Mouse (Mus musculus) embryonic fibroblast, embryonic 13.5 days (primary cell): ENCODE data around the gene Cdkn2a. TPM values are rescaled to one million over a fixed set of nuclear protein-coding genes. Genes with fewer than 3 reads are reported as not detected.

Experiments used
- H3K27ac ChIP-seq: 2 replicates; pipeline ENCODE4 v1.5.1; 2012; ENCODE audit warnings: low read length, control low read depth, inconsistent platforms; ENCODE audit not compliant: insufficient read depth
- H3K4me1 ChIP-seq: 2 replicates; pipeline ENCODE4 v1.6.1; 2011; ENCODE audit warnings: low read length; ENCODE audit not compliant: control insufficient read depth, insufficient read depth
- H3K4me3 ChIP-seq: 2 replicates; pipeline ENCODE4 v1.5.1; 2011; ENCODE audit warnings: mild to moderate bottlenecking, control low read depth, low read length; ENCODE audit not compliant: insufficient read depth
- CTCF ChIP-seq: IDR thresholded peaks from 2 replicates; pipeline ENCODE4 v1.5.1; 2011; ENCODE audit warnings: mild to moderate bottlenecking, control low read depth, low read length, moderate library complexity, borderline replicate concordance; ENCODE audit not compliant: insufficient read depth
- POLR2A ChIP-seq: IDR thresholded peaks from 2 replicates; pipeline ENCODE4 v1.6.1; 2011; ENCODE audit warnings: low read depth, mild to moderate bottlenecking, control low read depth, low read length, moderate library complexity
- polyA plus RNA-seq: library from polyadenylated mRNA; stranded (reverse); fragments of >200 nt; gene quantifications from 2 replicates; pipeline ENCODE4 v1.2.4, GENCODE M21; 2011; ENCODE audit warnings: low read depth; ENCODE audit not compliant: missing spikeins, insufficient read length

Gene Cdkn2a
- polyA plus RNA-seq, 1 experiment = 59.5 TPM

- H3K27ac ChIP-seq = peak overlapping the region; percentile 80; the same call in 1 of the 2 replicates
- TF ChIP-seq CTCF (no peak), POLR2A (no peak)
- H3K4me3 ChIP-seq = no peak overlapping the region
- peaks cover 21% of the 10 kb centered on the region for H3K4me1 ChIP-seq
Measured at GRCm38 (mm10) chr4:89302129-89302528, 7.7 kb upstream of the Cdkn2a start.

DNA sequence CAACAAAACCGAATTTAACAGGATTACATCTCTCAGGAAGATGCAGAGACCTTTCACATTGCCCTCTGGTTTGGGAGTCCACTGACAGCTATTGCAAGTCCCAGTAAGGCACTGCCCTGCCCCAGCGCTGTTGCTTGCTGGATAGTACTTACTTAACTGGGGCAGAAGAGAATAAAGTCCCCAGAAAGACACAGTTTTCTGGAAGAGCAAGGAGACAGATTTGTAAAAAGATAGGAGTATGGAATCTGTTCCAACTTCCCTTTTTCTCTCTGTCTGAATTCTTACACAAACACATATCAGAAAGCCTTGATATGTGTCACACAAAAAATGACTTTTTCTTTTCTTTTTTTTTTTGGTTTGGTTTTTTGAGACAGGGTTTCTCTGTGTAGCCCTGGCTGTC lies 5.3 kb upstream of the Cdkn2a start:
- H3K27ac ChIP-seq = no peak overlapping the region
- peaks cover 14% of the 10 kb centered on the region for H3K4me1 ChIP-seq
- no peak for TF ChIP-seq POLR2A
- no peak for TF ChIP-seq CTCF
- no peak overlapping the region for H3K4me3 ChIP-seq

DNA sequence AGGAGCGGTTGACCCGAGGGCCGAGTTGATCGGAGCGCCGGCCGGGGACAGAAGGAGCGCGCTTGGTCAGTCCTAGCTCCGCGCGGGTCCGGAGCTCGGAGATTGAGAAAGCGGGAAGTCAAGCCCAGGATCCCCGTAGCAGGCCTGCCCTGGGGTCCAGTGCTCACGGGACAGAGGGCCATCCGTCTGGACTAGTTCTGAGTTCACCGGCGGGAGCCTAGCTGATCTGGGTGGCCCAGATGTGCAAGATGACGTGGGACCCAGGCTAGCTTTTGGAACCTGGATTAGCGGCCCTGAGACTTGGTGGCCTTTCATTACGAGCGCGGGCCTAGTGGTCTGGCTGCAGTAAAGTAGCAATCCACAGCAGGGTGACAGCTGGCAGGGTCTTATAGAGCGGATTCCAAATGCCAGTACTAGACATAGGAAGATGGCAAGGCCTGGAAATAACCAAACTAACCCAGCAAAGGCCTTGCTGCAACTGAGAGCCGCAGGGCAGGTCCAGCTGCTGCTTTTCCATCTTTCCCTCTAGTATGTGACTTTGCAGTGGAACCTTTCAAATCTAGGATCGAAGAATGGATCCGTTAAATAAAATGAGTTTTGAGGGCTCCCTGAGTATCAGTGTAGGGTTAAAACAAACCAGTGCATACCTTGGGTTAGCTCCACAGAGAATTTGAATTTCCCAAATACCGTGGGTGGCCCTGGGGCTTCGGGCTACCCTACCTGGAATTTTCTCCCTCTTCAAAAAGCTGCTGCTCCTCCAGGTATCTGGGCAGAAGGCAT lies 1.2 kb upstream of the Cdkn2a start:
- peak overlapping the region; percentile 48 for H3K27ac ChIP-seq
- TF ChIP-seq POLR2A (0 out of 2 replicates have a peak, but pooled peaks have one; percentile 26), CTCF (no peak)
- peaks cover 2% of the 10 kb centered on the region; the same call in 1 of the 2 replicates for H3K4me1 ChIP-seq
- H3K4me3 ChIP-seq = peak overlapping the region; percentile 79

DNA sequence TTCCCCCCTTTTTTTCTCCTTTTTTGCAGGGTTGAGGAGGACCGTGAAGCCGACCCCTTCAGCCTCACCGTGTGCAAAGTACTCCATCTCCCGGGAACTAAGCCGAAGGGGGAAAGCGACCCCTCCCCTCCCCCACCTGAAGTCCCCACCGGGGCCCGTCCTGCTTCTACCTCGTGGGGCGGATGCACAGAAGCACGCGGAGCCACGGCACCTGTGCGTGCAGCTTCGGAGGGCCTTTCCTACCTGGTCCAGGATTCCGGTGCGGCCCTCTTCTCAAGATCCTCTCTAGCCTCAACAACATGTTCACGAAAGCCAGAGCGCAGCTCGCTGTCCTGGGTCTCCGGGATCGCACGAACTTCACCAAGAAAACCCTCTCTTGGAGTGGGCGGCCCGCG lies 365 bp downstream of the Cdkn2a start:
- TF ChIP-seq CTCF (no peak), POLR2A (no peak)
- H3K27ac ChIP-seq = no peak overlapping the region
- H3K4me1 ChIP-seq = peaks cover 2% of the 10 kb centered on the region; the same call in 1 of the 2 replicates
- H3K4me3 ChIP-seq = peak overlapping the region; percentile 79

GRCm38 (mm10) chr4:89293516-89293915 lies 937 bp downstream of the Cdkn2a start:
- TF ChIP-seq POLR2A (no peak), CTCF (no peak)
- Histone ChIP-seq H3K4me1 (peaks cover 2% of the 10 kb centered on the region; the same call in 1 of the 2 replicates), H3K27ac (no peak overlapping the region), H3K4me3 (peak overlapping the region; percentile 79)

DNA sequence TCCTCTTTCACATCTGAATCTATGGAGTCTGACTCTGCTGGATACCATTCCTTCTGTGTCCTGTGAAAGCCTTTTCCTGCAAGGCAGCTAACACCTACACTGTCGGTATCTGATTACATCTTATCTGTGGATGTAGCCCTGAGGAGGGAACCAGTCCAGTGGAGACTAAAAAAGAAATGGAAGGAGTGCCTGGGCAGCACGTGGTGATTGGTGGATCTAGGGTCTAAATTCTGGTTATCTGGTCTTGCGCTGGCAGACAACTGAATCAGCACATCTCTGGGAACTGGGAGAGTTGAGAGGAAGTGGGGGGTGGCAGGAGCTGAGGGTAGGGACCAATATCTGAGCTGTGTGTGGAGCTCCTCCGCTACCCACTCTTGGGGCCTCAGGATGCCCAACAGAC lies 5.4 kb downstream of the Cdkn2a start:
- Histone ChIP-seq H3K4me3 (no peak overlapping the region), H3K27ac (no peak overlapping the region), H3K4me1 (no peaks in the 10 kb centered on the region)
- TF ChIP-seq POLR2A (no peak), CTCF (no peak)

DNA sequence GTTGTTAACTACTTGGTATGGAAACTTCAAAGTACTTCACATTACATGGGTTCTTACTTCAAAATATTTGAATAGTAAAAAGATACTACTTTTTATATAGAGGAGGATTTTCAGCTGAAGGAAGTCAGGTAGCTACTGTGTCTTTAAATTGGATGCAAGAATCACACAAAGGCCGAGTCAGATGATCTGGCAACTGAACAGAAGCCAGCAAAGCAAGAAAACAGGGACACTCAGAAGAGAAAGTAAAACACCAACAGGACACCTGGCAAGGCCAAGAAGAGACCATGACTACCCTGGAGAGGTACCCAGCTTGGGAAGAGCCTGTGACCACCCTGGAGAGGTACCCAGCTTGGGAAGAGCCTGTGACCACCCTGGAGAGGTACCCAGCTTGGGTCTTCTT lies 7.9 kb downstream of the Cdkn2a start:
- no peak for TF ChIP-seq POLR2A
- H3K4me1 ChIP-seq = peaks cover 4% of the 10 kb centered on the region; the same call in 1 of the 2 replicates
- no peak overlapping the region; the same call in 1 of the 2 replicates for H3K4me3 ChIP-seq
- no peak overlapping the region for H3K27ac ChIP-seq

- no peak for TF ChIP-seq POLR2A
- TF ChIP-seq CTCF = no peak
- H3K4me1 ChIP-seq = peaks cover 4% of the 10 kb centered on the region; the same call in 1 of the 2 replicates
- H3K4me3 ChIP-seq = no peak overlapping the region
- no peak overlapping the region for H3K27ac ChIP-seq
Measured at GRCm38 (mm10) chr4:89285688-89286087, 8.8 kb downstream of the Cdkn2a start.

DNA sequence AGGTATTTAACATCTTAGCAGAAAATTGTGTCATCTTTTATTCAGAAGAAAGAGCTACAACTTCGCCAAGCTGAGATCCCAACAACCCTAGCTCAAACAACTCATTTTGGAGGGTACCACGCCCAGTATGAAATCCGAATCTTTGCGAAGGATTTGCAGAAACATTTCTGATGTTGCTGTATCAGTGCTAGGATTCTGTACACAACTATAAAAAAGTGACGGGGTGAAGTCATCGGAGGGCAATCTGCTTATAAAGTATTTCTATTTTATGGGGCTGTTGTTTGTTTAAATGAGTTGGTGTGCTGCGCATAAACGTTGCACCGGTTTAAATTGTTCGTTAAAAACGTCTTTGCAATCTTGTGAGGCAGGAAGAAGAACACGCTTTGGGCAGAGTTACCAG lies 11.8 kb downstream of the Cdkn2a start:
- no peak for TF ChIP-seq CTCF
- TF ChIP-seq POLR2A = no peak
- Histone ChIP-seq H3K4me1 (peaks cover 4% of the 10 kb centered on the region; the same call in 1 of the 2 replicates), H3K4me3 (no peak overlapping the region; the same call in 1 of the 2 replicates), H3K27ac (peak overlapping the region; percentile 66)

GRCm38 (mm10) chr4:89282036-89282566 lies 12.4 kb downstream of the Cdkn2a start:
- TF ChIP-seq CTCF (peak; percentile 16; the same call in 1 of the 2 replicates), POLR2A (peak; percentile 65; the same call in 1 of the 2 replicates)
- Histone ChIP-seq H3K4me3 (peak overlapping the region; percentile 32), H3K27ac (peak overlapping the region; percentile 66), H3K4me1 (peaks cover 4% of the 10 kb centered on the region; the same call in 1 of the 2 replicates)
